Mouse (Mus musculus) bone marrow macrophage, adult 2 months (primary cell): ENCODE data around the gene Golm1. TPM values are rescaled to one million over a fixed set of nuclear protein-coding genes. Genes with fewer than 3 reads are reported as not detected.
A peak's percentile ranks its signal among the peaks of the same experiment; 100 is the strongest.
"Not testable (repeated sequence)": the region's sequence is repeated elsewhere in the genome, so short reads cannot be mapped to it uniquely, and the experiment has no call there.

ENCODE experiments used
- H3K27ac ChIP-seq: 2 replicates; pipeline ENCODE4 v1.5.1; 2012; ENCODE audit warnings: low read depth, low read length; ENCODE audit not compliant: insufficient read depth
- H3K4me1 ChIP-seq: 2 replicates; pipeline ENCODE4 v1.6.1; 2012; ENCODE audit warnings: low read length; ENCODE audit not compliant: control insufficient read depth, insufficient read depth
- H3K4me3 ChIP-seq: 2 replicates; pipeline ENCODE4 v1.5.1; 2012; ENCODE audit warnings: mild to moderate bottlenecking, low read length, moderate library complexity; ENCODE audit not compliant: insufficient read depth
- CTCF ChIP-seq: IDR thresholded peaks from 2 replicates; pipeline ENCODE4 v1.5.1; 2012; ENCODE audit warnings: low read depth, mild to moderate bottlenecking, low read length, moderate library complexity
- POLR2A ChIP-seq: IDR thresholded peaks from 2 replicates; pipeline ENCODE4 v1.6.1; 2012; ENCODE audit warnings: mild to moderate bottlenecking, low read depth, low read length, borderline replicate concordance
- polyA plus RNA-seq: library from polyadenylated mRNA; stranded (reverse); fragments of >200 nt; gene quantifications from 2 replicates; pipeline ENCODE4 v1.2.4, GENCODE M21; 2012; ENCODE audit not compliant: missing spikeins, insufficient read depth, insufficient read length

The Golm1 gene
- polyA plus RNA-seq, 1 experiment, result 7.6 TPM

GRCm38 (mm10) chr13:59604511-59604910, 71.1 kb downstream of the Golm1 start:
- TF ChIP-seq CTCF (no peak), POLR2A (no peak)
- Histone ChIP-seq H3K4me3 (no peak overlapping the region), H3K4me1 (no peaks in the 10 kb centered on the region), H3K27ac (no peak overlapping the region)

GRCm38 (mm10) chr13:59603096-59603495, 72.5 kb downstream of the Golm1 start:
- Histone ChIP-seq H3K4me3 (no peak overlapping the region), H3K27ac (no peak overlapping the region), H3K4me1 (no peaks in the 10 kb centered on the region)
- TF ChIP-seq POLR2A (no peak), CTCF (no peak)

- no peak overlapping the region for H3K4me3 ChIP-seq
- H3K4me1 ChIP-seq, result no peaks in the 10 kb centered on the region; the same call in 1 of the 2 replicates
- no peak for TF ChIP-seq CTCF
- no peak for TF ChIP-seq POLR2A
- no peak overlapping the region for H3K27ac ChIP-seq
Observed at GRCm38 (mm10) chr13:59592630-59593029, 83.0 kb downstream of the Golm1 start.

- not testable (repeated sequence) for H3K4me3 ChIP-seq, H3K27ac ChIP-seq, H3K4me1 ChIP-seq
Observed at GRCm38 (mm10) chr13:59592058-59592457, 83.6 kb downstream of the Golm1 start.

- Histone ChIP-seq H3K4me3 (no peak overlapping the region), H3K4me1 (peaks cover 2% of the 10 kb centered on the region; the same call in 1 of the 2 replicates), H3K27ac (no peak overlapping the region)
- TF ChIP-seq POLR2A (no peak), CTCF (no peak)
Observed at GRCm38 (mm10) chr13:59590691-59591090, 84.9 kb downstream of the Golm1 start.

- Histone ChIP-seq H3K4me3 (no peak overlapping the region), H3K4me1 (peaks cover 2% of the 10 kb centered on the region), H3K27ac (no peak overlapping the region)
- TF ChIP-seq POLR2A, result no peak
- no peak for TF ChIP-seq CTCF
Observed at GRCm38 (mm10) chr13:59589672-59590071, 85.9 kb downstream of the Golm1 start.

- no peak for TF ChIP-seq CTCF
- TF ChIP-seq POLR2A, result no peak
- peaks cover 7% of the 10 kb centered on the region for H3K4me1 ChIP-seq
- H3K27ac ChIP-seq, result no peak overlapping the region
- H3K4me3 ChIP-seq, result no peak overlapping the region
Observed at GRCm38 (mm10) chr13:59587201-59587600, 88.4 kb downstream of the Golm1 start.

- H3K27ac ChIP-seq, result peak overlapping the region; percentile 19; the same call in 1 of the 2 replicates
- TF ChIP-seq CTCF (no peak), POLR2A (no peak)
- H3K4me3 ChIP-seq, result peak overlapping the region; percentile 99
Observed at GRCm38 (mm10) chr13:59585648-59586005, 90.0 kb downstream of the Golm1 start.

GRCm38 (mm10) chr13:59584947-59585647, 90.5 kb downstream of the Golm1 start, which contains the start of the genes Agtpbp1 and Naa35:
Agtpbp1 (minus strand) TSS chr13:59585227.
Naa35 (plus strand) TSS chr13:59585259.
- H3K27ac ChIP-seq, result peak within 1 kb of the TSS; percentile 32
- TF ChIP-seq CTCF, result no peak
- no peak for TF ChIP-seq POLR2A
- H3K4me1 ChIP-seq, result peaks cover 7% of the 10 kb centered on the region
- peak within 1 kb of the TSS; percentile 99 for H3K4me3 ChIP-seq

More at GRCm38 (mm10) chr13:59585648-59586005, 90.0 kb downstream of the Golm1 start:
- peaks cover 7% of the 10 kb centered on the region for H3K4me1 ChIP-seq

Other genes starting within 250 kb of the Golm1 start
- gene Agtpbp1, start 90.6 kb downstream of the Golm1 start, polyA plus RNA-seq, result 39.7 and 50.6 TPM in 2 replicates
- gene Naa35, start 90.6 kb downstream of the Golm1 start, polyA plus RNA-seq, result 46.6 and 65.6 TPM in 2 replicates
- not detected in 2 replicates for gene 4921517D22Rik, start 18.3 kb upstream of the Golm1 start, polyA plus RNA-seq
- not detected in 2 replicates for gene Spata31d1a, start 34.5 kb upstream of the Golm1 start, polyA plus RNA-seq
- not detected in 2 replicates for gene Spata31d1b, start 36.5 kb upstream of the Golm1 start, polyA plus RNA-seq
- not detected in 2 replicates for gene Spata31d1d, start 55.9 kb upstream of the Golm1 start, polyA plus RNA-seq
- gene 1700014D04Rik, start 70.9 kb upstream of the Golm1 start, polyA plus RNA-seq, result not detected in 2 replicates
- 29.2 and 32.6 TPM in 2 replicates for gene Isca1, start 94.0 kb upstream of the Golm1 start, polyA plus RNA-seq
- not detected in 2 replicates for gene Gm49354, start 106.4 kb upstream of the Golm1 start, polyA plus RNA-seq
- 142 and 148 TPM in 2 replicates for gene Tut7, start 147.3 kb upstream of the Golm1 start, polyA plus RNA-seq